Mouse (Mus musculus): Measurements from ENCODE around the gene Gm45808.

GRCm38 (mm10) chr7:45515436-45515835, 28.8 kb upstream of the Gm45808 start:
- TF ChIP-seq POLR2A (IDR thresholded peaks at IDR 0.05; ENCODE audit: extremely low read depth, insufficient read depth, low read length) (no peak), CTCF (IDR thresholded peaks at IDR 0.05; ENCODE audit: extremely low read depth, insufficient read depth, low read length) (no peak)
